Mouse (Mus musculus): ENCODE results near the gene Gm49354. TPM values are rescaled to one million over a fixed set of nuclear protein-coding genes. Genes with fewer than 3 reads are reported as not detected.
"Not testable (repeated sequence)": the region's sequence is repeated elsewhere in the genome, so short reads cannot be mapped to it uniquely, and the experiment has no call there.

The Gm49354 gene
- polyA plus RNA-seq, 1 experiment from 2014 or later: not detected

DNA sequence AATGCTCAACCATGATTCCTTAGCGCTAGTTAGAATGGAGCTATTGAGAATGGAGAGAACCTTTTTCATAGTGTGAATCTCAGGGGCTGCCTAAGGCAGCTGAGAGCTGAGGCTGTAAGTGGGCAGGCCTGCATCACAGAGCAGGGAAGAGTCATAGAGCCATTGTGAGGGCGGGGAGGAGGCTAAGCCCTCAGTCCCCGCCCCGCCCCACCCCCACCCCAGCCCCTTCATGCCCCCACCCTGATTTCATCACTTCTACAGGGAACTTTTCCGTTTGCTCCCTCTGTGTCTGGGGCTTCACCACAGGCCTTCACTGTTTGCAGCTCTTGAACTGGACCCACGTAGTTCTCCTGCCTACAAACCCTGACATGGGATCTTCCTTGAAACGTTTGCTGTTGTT is 50.4 kb downstream of the Gm49354 start, which contains the start of gene Spata31d1d:
Spata31d1d (minus strand) TSS at position 101 of the 400 bp plus-strand sequence.
- H3K27ac ChIP-seq: no peak within 1 kb of the TSS
- no peaks in the 10 kb centered on the region for H3K36me3 ChIP-seq
- no peak within 1 kb of the TSS for H3K4me2 ChIP-seq (replicated peaks)
- no peaks in the 10 kb centered on the region for H3K9me3 ChIP-seq
- H3K9ac ChIP-seq: no peak within 1 kb of the TSS
- 0 out of 2 replicates have a peak, but pooled peaks cover 3% of the 10 kb centered on the region for H3K27me3 ChIP-seq
- H3K4me1 ChIP-seq: no peaks in the 10 kb centered on the region
- no peak for ATAC-seq (ENCODE audit: insufficient number of reproducible peaks, insufficient read depth, low FRiP score, low TSS enrichment)
- WGBS: 40% methylated on average over 7 of the region's 7 CpGs
- H3K4me3 ChIP-seq: no peak within 1 kb of the TSS

DNA sequence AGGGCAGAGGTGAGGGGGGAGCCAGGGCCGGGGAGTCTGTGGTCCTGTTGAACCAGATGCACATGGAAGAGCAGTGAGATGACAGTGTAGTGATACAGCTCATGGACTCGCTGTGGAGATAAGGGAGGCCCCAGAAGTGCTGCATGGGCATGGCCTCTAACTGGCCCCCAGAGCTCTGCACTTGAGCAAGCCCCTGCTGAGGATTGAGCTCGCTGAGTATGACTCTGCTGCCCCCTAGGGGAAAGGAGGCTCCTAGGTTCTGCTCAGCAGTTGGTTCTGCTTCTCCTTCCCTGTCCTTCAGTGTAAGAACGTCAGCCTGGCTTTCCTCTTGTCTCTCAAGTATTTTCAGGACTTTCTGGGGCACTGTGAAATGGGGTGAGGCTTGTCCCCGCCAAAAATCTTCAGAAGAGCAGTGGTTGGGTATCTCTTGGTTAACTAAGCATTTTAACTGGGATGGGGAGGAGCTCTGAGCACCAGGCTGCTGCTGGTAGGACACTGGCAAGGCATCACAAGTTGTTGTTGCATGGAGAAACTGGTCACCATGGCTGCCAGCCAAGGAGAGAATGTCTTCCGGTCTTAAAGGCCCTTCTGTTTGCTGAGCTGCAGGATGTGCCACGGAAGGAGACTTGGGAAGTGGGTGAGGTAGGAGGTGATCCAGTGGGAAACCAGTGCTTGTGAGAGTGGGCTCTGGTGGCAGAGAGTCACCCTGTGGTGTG is 53.5 kb downstream of the Gm49354 start:
- ATAC-seq (ENCODE audit: insufficient number of reproducible peaks, insufficient read depth, low FRiP score, low TSS enrichment): peak; percentile 75
- H3K4me2 ChIP-seq (replicated peaks): no peak overlapping the region
- no peak overlapping the region for H3K27ac ChIP-seq
- no peaks in the 10 kb centered on the region for H3K9me3 ChIP-seq
- 0 out of 2 replicates have a peak, but pooled peaks cover 3% of the 10 kb centered on the region for H3K27me3 ChIP-seq
- H3K9ac ChIP-seq: peak overlapping the region; percentile 1; the same call in 1 of the 2 replicates
- no peak overlapping the region for H3K4me3 ChIP-seq
- no peaks in the 10 kb centered on the region for H3K36me3 ChIP-seq
- no peaks in the 10 kb centered on the region for H3K4me1 ChIP-seq
- WGBS: 31% methylated on average over 7 of the region's 7 CpGs

DNA sequence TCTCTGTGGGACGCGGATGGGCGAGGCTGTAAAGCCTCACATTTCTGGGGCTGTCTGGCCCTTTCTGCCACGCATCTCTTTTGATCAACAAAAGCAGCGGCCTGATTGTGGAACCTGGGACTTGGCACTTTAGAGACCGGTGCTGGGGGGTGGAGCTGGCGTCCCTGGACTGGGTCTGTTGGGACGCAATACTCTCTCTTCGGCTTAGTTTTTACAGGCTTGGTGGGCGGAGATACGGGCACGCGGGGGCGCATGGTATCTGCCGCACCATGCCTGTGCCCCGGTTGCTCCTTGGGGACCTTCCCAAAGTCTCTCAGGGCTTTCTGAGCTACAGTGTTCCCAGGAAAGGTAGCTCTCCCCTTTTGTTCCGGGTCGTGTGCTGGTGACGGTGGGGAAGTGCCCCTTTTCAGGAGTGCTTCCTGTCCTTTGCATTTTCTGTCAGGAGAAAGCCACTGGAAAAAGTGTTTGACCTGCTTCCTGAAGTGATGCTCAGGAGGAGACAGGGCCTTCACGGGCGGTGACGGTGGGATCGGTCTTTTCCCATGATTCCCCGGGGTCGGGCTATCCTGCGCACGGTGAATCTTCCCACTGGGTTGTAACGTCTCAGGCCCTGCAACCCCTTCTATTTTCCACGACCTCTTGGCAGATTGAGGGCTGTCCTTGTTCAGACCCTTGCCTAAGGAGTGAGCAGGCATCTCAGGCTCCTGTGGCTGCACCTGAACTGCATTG is 55.7 kb downstream of the Gm49354 start:
- no peak for ATAC-seq (ENCODE audit: insufficient number of reproducible peaks, insufficient read depth, low FRiP score, low TSS enrichment)
- no peaks in the 10 kb centered on the region for H3K9me3 ChIP-seq
- no peaks in the 10 kb centered on the region for H3K36me3 ChIP-seq
- 32% methylated on average over 29 of the region's 29 CpGs for WGBS
- H3K27ac ChIP-seq: no peak overlapping the region
- no peaks in the 10 kb centered on the region for H3K4me1 ChIP-seq
- no peak overlapping the region for H3K9ac ChIP-seq
- 0 out of 2 replicates have a peak, but pooled peaks cover 3% of the 10 kb centered on the region for H3K27me3 ChIP-seq
- H3K4me3 ChIP-seq: no peak overlapping the region
- peak overlapping the region; percentile 32 for H3K4me2 ChIP-seq (replicated peaks)

DNA sequence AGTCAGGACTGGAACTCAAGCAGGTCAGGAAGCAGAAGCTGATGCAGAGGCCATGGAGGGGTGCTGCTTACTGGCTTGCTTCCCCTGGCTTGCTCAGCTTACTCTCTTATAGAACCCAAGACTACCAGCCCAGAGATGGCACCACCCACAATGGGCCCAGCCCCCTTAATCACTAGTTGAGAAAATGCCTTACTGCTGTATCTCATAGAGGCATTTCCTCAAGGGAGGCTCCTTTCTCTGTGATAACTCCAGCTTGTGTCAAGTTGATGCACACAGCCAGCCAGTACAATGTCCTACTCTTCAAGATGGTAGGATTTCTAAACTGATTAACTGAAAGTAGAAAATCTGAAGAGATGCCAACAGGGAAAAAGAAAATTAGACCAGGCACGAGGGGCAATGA is 60.0 kb downstream of the Gm49354 start:
- H3K27ac ChIP-seq; H3K27me3 ChIP-seq; H3K4me1 ChIP-seq; H3K4me2 ChIP-seq (replicated peaks); H3K4me3 ChIP-seq; H3K9ac ChIP-seq; H3K36me3 ChIP-seq; H3K9me3 ChIP-seq; ATAC-seq (ENCODE audit: insufficient number of reproducible peaks, insufficient read depth, low FRiP score, low TSS enrichment): not testable (repeated sequence)
- 83% methylated on average over 1 of the region's 1 CpGs for WGBS

DNA sequence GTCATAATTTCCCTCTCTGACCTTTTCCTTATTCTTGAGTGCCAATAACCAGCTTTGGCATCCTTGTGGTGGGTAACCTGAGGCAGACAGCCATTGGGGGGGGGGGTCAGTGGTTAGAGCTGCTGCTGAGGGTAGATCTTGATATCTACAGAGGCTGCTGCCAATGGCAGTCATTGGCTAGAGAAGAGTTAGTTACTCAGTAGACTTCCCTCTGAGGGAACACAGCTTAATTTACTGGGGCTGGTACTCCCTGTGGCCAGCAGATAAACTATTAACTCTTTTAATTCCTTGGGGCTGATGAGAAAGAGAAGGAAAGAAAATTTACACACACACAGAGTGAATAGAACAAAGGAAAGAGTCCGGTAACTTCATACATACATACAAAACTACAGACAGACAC is 62.6 kb downstream of the Gm49354 start:
- H3K9ac ChIP-seq: no peak overlapping the region
- no peaks in the 10 kb centered on the region for H3K27me3 ChIP-seq
- H3K4me1 ChIP-seq: 0 out of 2 replicates have a peak, but pooled peaks cover 4% of the 10 kb centered on the region
- no peak overlapping the region for H3K4me2 ChIP-seq (replicated peaks)
- no peak for ATAC-seq (ENCODE audit: insufficient number of reproducible peaks, insufficient read depth, low FRiP score, low TSS enrichment)
- no peak overlapping the region for H3K4me3 ChIP-seq
- H3K27ac ChIP-seq: 0 out of 2 replicates have a peak overlapping the region, but pooled peaks have one; percentile 30
- H3K36me3 ChIP-seq: no peaks in the 10 kb centered on the region
- no peaks in the 10 kb centered on the region for H3K9me3 ChIP-seq
- WGBS: 86% methylated on average over 1 of the region's 1 CpGs

DNA sequence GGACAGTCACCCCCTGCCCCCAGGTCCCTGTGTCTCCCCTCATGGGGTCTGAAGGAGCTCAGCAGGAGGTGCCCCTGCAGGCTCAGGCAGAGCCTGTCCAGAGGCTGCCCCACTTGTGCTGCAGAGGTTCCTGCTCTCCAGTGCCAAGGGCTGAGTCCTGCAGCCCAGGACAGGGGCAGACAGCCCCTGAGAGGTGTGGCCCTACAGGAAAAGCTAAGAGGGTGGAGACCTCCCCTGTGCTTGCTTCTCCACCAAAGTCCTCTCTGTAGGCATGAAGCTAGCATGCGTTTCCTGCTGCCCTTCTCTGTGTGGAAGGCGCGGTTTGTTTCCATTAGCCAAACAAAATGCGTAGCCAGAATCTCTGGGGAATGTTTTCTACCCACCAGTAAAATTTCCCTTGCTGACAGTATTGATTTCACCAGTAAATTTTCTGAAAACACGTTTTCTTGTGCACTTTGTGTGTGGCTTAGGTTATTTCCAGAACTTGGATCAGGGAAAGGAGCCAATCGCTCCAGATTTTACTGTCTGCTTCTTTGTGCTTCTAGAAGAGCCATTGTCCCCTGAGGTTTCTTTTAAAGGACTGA is 63.1 kb downstream of the Gm49354 start:
- not testable (repeated sequence) for H3K9me3 ChIP-seq; ATAC-seq (ENCODE audit: insufficient number of reproducible peaks, insufficient read depth, low FRiP score, low TSS enrichment); H3K36me3 ChIP-seq; H3K4me1 ChIP-seq; H3K9ac ChIP-seq; H3K27me3 ChIP-seq; H3K4me2 ChIP-seq (replicated peaks); H3K4me3 ChIP-seq
- 0 out of 2 replicates have a peak overlapping the region, but pooled peaks have one; percentile 30 for H3K27ac ChIP-seq
- WGBS: 21% methylated on average over 6 of the region's 6 CpGs

DNA sequence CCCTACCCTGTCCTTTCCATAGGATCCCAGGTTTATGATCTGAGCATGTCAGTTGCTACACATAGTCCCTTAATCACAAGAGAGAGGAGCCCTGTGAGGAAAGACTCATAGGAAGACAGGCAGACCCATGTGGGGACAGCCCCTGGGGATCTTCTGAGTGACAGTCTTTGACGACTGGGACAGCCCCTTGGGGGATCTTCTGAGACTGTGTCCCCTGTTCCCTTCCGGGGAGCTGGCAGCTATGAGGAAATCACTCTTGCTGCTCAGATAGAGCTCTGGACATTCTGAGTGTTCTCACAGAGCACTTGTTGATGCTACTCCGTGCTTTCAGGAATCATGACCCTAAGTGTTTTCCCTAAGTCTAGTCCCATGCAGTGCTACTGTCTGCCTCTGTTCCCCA is 68.3 kb downstream of the Gm49354 start:
- no peak overlapping the region for H3K4me2 ChIP-seq (replicated peaks)
- H3K9me3 ChIP-seq: no peaks in the 10 kb centered on the region
- no peaks in the 10 kb centered on the region for H3K36me3 ChIP-seq
- no peak for ATAC-seq (ENCODE audit: insufficient number of reproducible peaks, insufficient read depth, low FRiP score, low TSS enrichment)
- no peak overlapping the region for H3K9ac ChIP-seq
- no peak overlapping the region for H3K27ac ChIP-seq
- H3K27me3 ChIP-seq: no peaks in the 10 kb centered on the region
- 31% methylated on average over 3 of the region's 3 CpGs for WGBS
- H3K4me3 ChIP-seq: no peak overlapping the region
- no peaks in the 10 kb centered on the region for H3K4me1 ChIP-seq

DNA sequence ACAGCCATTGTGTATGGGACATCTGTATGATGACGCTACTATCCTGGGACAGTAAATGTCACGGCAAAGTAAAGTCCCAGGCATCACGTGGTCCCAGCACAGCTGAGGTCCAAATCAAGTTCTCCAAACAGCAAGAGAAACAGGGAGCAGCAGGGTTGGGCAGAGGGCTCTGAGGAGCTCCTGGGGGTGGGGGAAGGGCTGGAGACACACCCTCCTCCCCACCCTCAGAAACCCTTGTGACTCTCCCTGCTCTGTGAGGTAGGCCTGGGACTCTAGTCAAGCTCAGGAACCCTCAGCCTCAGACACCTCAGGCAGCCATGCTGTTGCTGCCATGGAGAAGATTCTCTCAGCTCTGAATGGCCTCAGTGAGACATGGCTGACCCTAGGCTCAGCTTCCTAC is 70.1 kb downstream of the Gm49354 start, which contains the start of gene Spata31d1b:
Spata31d1b (plus strand) TSS at position 301 of the 400 bp plus-strand sequence.
- H3K36me3 ChIP-seq; H3K4me1 ChIP-seq; H3K27me3 ChIP-seq; H3K4me3 ChIP-seq; H3K9me3 ChIP-seq; H3K9ac ChIP-seq; H3K27ac ChIP-seq; ATAC-seq (ENCODE audit: insufficient number of reproducible peaks, insufficient read depth, low FRiP score, low TSS enrichment); H3K4me2 ChIP-seq (replicated peaks): not testable (repeated sequence)
- WGBS: 75% methylated on average over 3 of the region's 3 CpGs

DNA sequence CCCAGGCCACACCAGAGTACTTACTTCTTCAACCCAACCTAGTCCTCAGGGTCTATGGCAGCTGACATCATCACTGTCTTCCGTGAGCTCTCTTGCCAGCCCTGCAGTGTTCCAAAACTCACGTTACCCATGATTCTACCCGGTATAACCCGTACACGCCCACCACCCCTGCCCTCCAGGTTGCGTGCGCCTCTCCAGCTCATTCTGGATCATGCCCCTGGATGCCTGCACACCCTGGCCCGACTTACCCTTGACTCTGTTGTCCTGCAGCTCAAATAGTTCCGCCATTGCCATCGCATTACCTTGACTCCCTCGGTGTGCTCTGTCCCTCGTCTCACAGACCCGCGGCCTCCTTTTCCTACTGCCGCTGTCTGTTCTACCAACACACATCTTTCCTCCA is 71.8 kb downstream of the Gm49354 start, which contains the start of gene Spata31d1a:
Spata31d1a (minus strand) TSS at position 101 of the 400 bp plus-strand sequence.
- 91% methylated on average over 15 of the region's 15 CpGs for WGBS
- Histone ChIP-seq H3K9ac (no peak within 1 kb of the TSS), H3K4me3 (no peak within 1 kb of the TSS), H3K9me3 (no peaks in the 10 kb centered on the region), H3K36me3 (no peaks in the 10 kb centered on the region), H3K4me1 (no peaks in the 10 kb centered on the region), H3K4me2 (replicated peaks) (no peak within 1 kb of the TSS), H3K27me3 (no peaks in the 10 kb centered on the region), H3K27ac (no peak within 1 kb of the TSS)
- ATAC-seq (ENCODE audit: insufficient number of reproducible peaks, insufficient read depth, low FRiP score, low TSS enrichment): no peak
